Mouse (Mus musculus) stomach, embryonic 14.5 days (tissue): ENCODE measurements at regions not wholly inside any gene's neighbourhood (a gene's known extent, or its start where the extent isn't known, plus 50 kb on each side); places are given as distances from the start of the nearest gene placed in this dataset.

Experiments used
- ATAC-seq: fragments of 200-750 bp; cut with Nextera tagmentation; 2 replicates; pipeline ENCODE4 v1.8.0; 2017; ENCODE audit warnings: low read depth, moderate TSS enrichment; ENCODE audit not compliant: insufficient number of reproducible peaks, insufficient read depth, low FRiP score
- H3K27ac ChIP-seq: fragments of 300-500 bp; sonication (generic); 2 replicates; pipeline ENCODE4 v1.5.1; 2014; ENCODE audit warnings: mild to moderate bottlenecking, low read length, moderate library complexity, mixed read lengths
- H3K27me3 ChIP-seq: fragments of 300-500 bp; sonication (generic); 2 replicates; pipeline ENCODE4 v1.6.1; 2014; ENCODE audit warnings: low read length, control low read depth, mixed read lengths; ENCODE audit not compliant: control insufficient read depth, insufficient read depth
- H3K36me3 ChIP-seq: fragments of 300-500 bp; sonication (generic); 2 replicates; pipeline ENCODE4 v1.6.1; 2014; ENCODE audit warnings: mild to moderate bottlenecking, control low read depth, low read length, moderate library complexity, mixed read lengths; ENCODE audit not compliant: control insufficient read depth, insufficient read depth
- H3K4me1 ChIP-seq: fragments of 300-500 bp; sonication (generic); 2 replicates; pipeline ENCODE4 v1.6.1; 2014; ENCODE audit warnings: low read length, control low read depth, mixed read lengths; ENCODE audit not compliant: control insufficient read depth, insufficient read depth
- H3K4me2 ChIP-seq: fragments of 300-500 bp; sonication (generic); replicated peaks from 2 replicates; pipeline ENCODE4 v1.6.1; 2014; ENCODE audit warnings: low read depth, low read length, control low read depth
- H3K4me3 ChIP-seq: fragments of 300-500 bp; sonication (generic); 2 replicates; pipeline ENCODE4 v1.5.1; 2014; ENCODE audit warnings: low read depth, low read length, control low read depth
- H3K9ac ChIP-seq: fragments of 300-500 bp; sonication (generic); replicated peaks from 2 replicates; pipeline ENCODE4 v1.6.1; 2014; ENCODE audit warnings: low read depth, mild to moderate bottlenecking, control low read depth, low read length, moderate library complexity, mixed read lengths
- H3K9me3 ChIP-seq: fragments of 300-500 bp; sonication (generic); 2 replicates; pipeline ENCODE4 v1.6.1; 2016; ENCODE audit warnings: low read depth, low read length, control low read depth; ENCODE audit not compliant: control insufficient read depth
- WGBS: fragments of 180-500 bp; shearing (Covaris S2); extraction: QIAGEN DNeasy Blood & Tissue Kit; methylation state at CpG from one replicate; pipeline ENCODE4 v1.1.7; 2014; 5-methylcytosine and 5-hydroxymethylcytosine counted together

- no peaks in the 10 kb centered on the region for H3K9me3 ChIP-seq
- H3K9ac ChIP-seq = no peak overlapping the region
- H3K4me3 ChIP-seq = no peak overlapping the region
- H3K36me3 ChIP-seq = no peaks in the 10 kb centered on the region
- H3K4me1 ChIP-seq = no peaks in the 10 kb centered on the region
- no peak overlapping the region for H3K4me2 ChIP-seq
- no peaks in the 10 kb centered on the region for H3K27me3 ChIP-seq
- H3K27ac ChIP-seq = no peak overlapping the region
- 81% methylated on average over 10 of the region's 10 CpGs for WGBS
- ATAC-seq = no peak
Observed at GRCm38 (mm10) chr13:59363428-59363827, 221.6 kb downstream of the Agtpbp1 start.

- Histone ChIP-seq H3K9ac (no peak overlapping the region), H3K27ac (no peak overlapping the region), H3K27me3 (no peaks in the 10 kb centered on the region), H3K4me2 (no peak overlapping the region), H3K9me3 (no peaks in the 10 kb centered on the region), H3K4me3 (no peak overlapping the region), H3K36me3 (no peaks in the 10 kb centered on the region), H3K4me1 (no peaks in the 10 kb centered on the region)
- WGBS = 84% methylated on average over 7 of the region's 7 CpGs
- ATAC-seq = no peak
Observed at GRCm38 (mm10) chr13:59361323-59361722, 223.7 kb downstream of the Agtpbp1 start.

- ATAC-seq = no peak
- H3K4me2 ChIP-seq = no peak overlapping the region
- no peak overlapping the region for H3K4me3 ChIP-seq
- H3K9ac ChIP-seq = no peak overlapping the region
- no peaks in the 10 kb centered on the region for H3K27me3 ChIP-seq
- no peaks in the 10 kb centered on the region for H3K4me1 ChIP-seq
- H3K36me3 ChIP-seq = no peaks in the 10 kb centered on the region
- 72% methylated on average over 3 of the region's 3 CpGs for whole genome bisulfite sequencing
- no peak overlapping the region for H3K27ac ChIP-seq
- H3K9me3 ChIP-seq = no peaks in the 10 kb centered on the region
Observed at GRCm38 (mm10) chr13:59360026-59360425, 225.0 kb downstream of the Agtpbp1 start.

GRCm38 (mm10) chr13:59358421-59358820 lies 226.6 kb downstream of the Agtpbp1 start:
- 73% methylated on average over 3 of the region's 3 CpGs for WGBS
- no peak for ATAC-seq
- H3K27ac ChIP-seq = no peak overlapping the region
- no peaks in the 10 kb centered on the region for H3K9me3 ChIP-seq
- no peaks in the 10 kb centered on the region for H3K36me3 ChIP-seq
- H3K4me3 ChIP-seq = no peak overlapping the region
- no peak overlapping the region for H3K9ac ChIP-seq
- H3K4me1 ChIP-seq = no peaks in the 10 kb centered on the region
- no peak overlapping the region for H3K4me2 ChIP-seq
- H3K27me3 ChIP-seq = no peaks in the 10 kb centered on the region

- no peak overlapping the region for H3K4me2 ChIP-seq
- ATAC-seq = no peak
- no peaks in the 10 kb centered on the region for H3K36me3 ChIP-seq
- no peak overlapping the region for H3K27ac ChIP-seq
- no peak overlapping the region for H3K4me3 ChIP-seq
- 66% methylated on average over 6 of the region's 6 CpGs for WGBS
- H3K9me3 ChIP-seq = no peaks in the 10 kb centered on the region
- no peaks in the 10 kb centered on the region for H3K4me1 ChIP-seq
- H3K27me3 ChIP-seq = no peaks in the 10 kb centered on the region
- H3K9ac ChIP-seq = no peak overlapping the region
Observed at GRCm38 (mm10) chr13:59351461-59351860, 233.6 kb downstream of the Agtpbp1 start.

GRCm38 (mm10) chr13:59350613-59351150 lies 234.3 kb downstream of the Agtpbp1 start:
- no peak overlapping the region for H3K4me3 ChIP-seq
- no peaks in the 10 kb centered on the region for H3K4me1 ChIP-seq
- no peak overlapping the region for H3K9ac ChIP-seq
- no peaks in the 10 kb centered on the region for H3K27me3 ChIP-seq
- no peaks in the 10 kb centered on the region for H3K36me3 ChIP-seq
- H3K27ac ChIP-seq = no peak overlapping the region
- ATAC-seq = no peak
- 65% methylated on average over 7 of the region's 7 CpGs for WGBS
- H3K4me2 ChIP-seq = no peak overlapping the region
- H3K9me3 ChIP-seq = no peaks in the 10 kb centered on the region

GRCm38 (mm10) chr13:59348510-59348909 lies 236.5 kb downstream of the Agtpbp1 start:
- no peak overlapping the region for H3K4me3 ChIP-seq
- no peaks in the 10 kb centered on the region for H3K4me1 ChIP-seq
- no peak for ATAC-seq
- H3K27me3 ChIP-seq = no peaks in the 10 kb centered on the region
- H3K9ac ChIP-seq = no peak overlapping the region
- H3K4me2 ChIP-seq = no peak overlapping the region
- no peaks in the 10 kb centered on the region for H3K36me3 ChIP-seq
- H3K9me3 ChIP-seq = no peaks in the 10 kb centered on the region
- no peak overlapping the region for H3K27ac ChIP-seq

- Histone ChIP-seq H3K4me3 (no peak overlapping the region), H3K4me1 (no peaks in the 10 kb centered on the region), H3K9me3 (no peaks in the 10 kb centered on the region), H3K9ac (no peak overlapping the region), H3K27me3 (no peaks in the 10 kb centered on the region), H3K4me2 (no peak overlapping the region), H3K36me3 (no peaks in the 10 kb centered on the region), H3K27ac (no peak overlapping the region)
- ATAC-seq = no peak
- WGBS = 84% methylated on average over 13 of the region's 13 CpGs
Observed at GRCm38 (mm10) chr13:59341871-59342270, 243.2 kb downstream of the Agtpbp1 start.

- Histone ChIP-seq H3K27me3 (no peaks in the 10 kb centered on the region), H3K9me3 (no peaks in the 10 kb centered on the region), H3K4me2 (no peak overlapping the region), H3K9ac (no peak overlapping the region), H3K27ac (no peak overlapping the region), H3K4me1 (no peaks in the 10 kb centered on the region), H3K36me3 (no peaks in the 10 kb centered on the region), H3K4me3 (no peak overlapping the region)
- WGBS = 89% methylated on average over 9 of the region's 9 CpGs
- no peak for ATAC-seq
Observed at GRCm38 (mm10) chr13:59338436-59338835, 246.6 kb downstream of the Agtpbp1 start.
